Mouse (Mus musculus) ES-Bruce4 (cell line): ENCODE data around the gene Bckdha.

Experiments
- CTCF ChIP-seq: IDR thresholded peaks from one replicate; pipeline ENCODE4 v1.8.1; 2011; ENCODE audit warnings: low read depth, low read length
- EP300 ChIP-seq: IDR thresholded peaks from 2 replicates; pipeline ENCODE4 v1.6.1; 2011; ENCODE audit warnings: low read depth, low read length; ENCODE audit not compliant: insufficient read depth
- POLR2A ChIP-seq: IDR thresholded peaks from one replicate; pipeline ENCODE4 v1.8.1; 2011; ENCODE audit warnings: low read length; ENCODE audit not compliant: insufficient read depth

DNA sequence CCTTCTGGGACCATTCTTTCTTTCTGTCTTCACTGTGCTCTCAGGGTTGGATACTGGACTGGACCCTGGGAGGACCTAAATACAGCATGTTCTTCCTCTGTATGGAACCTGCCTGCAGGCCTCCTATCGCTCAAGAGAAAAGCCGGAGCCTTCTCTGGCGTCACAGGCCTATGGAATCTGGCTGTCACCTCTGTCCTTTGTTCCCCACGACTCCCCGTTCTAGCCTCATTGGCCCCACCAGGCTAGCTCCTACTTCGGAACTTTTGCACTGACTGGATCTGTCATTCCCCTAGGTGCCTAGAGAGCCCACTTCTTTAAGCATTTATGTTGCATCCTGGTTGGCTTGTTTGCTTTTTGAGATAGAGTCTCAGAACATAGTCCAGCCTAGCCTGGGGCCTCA lies 25.9 kb upstream of the Bckdha start:
- TF ChIP-seq CTCF (no peak), POLR2A (no peak), EP300 (no peak)
